Mouse (Mus musculus): ENCODE results near the gene Acss1.

- TF ChIP-seq CTCF (IDR thresholded peaks at IDR 0.05; ENCODE audit: low read depth, low read length): no peak
- no peak for TF ChIP-seq POLR2A (IDR thresholded peaks at IDR 0.05; ENCODE audit: borderline replicate concordance, low read depth, low read length)
Observed at GRCm38 (mm10) chr2:150687871-150688540, 19.7 kb upstream of the Acss1 start.

All from bone marrow macrophage, adult 2 months (primary cell).